Mouse (Mus musculus) G1E (cell line): ENCODE measurements around the gene Srarp. TPM values are rescaled to one million over a fixed set of nuclear protein-coding genes. Genes with fewer than 3 reads are reported as not detected.

Experiments used
- ATAC-seq: 2 replicates; pipeline ENCODE4 v1.8.0; 2016; ENCODE audit warnings: mild to moderate bottlenecking; ENCODE audit not compliant: insufficient number of reproducible peaks, poor library complexity, low FRiP score, severe bottlenecking; ENCODE audit errors: extremely low read depth
- DNase-seq: peaks from one replicate; pipeline ENCODE4 v3.0.0; 2012; ENCODE audit warnings: low spot score
- H3K27me3 ChIP-seq: 2 replicates; pipeline ENCODE4 v1.6.1; 2012; ENCODE audit warnings: mild to moderate bottlenecking, low read length, inconsistent platforms; ENCODE audit not compliant: insufficient read depth
- H3K36me3 ChIP-seq: replicated peaks from 2 replicates; pipeline ENCODE3; 2012; ENCODE audit warnings: mild to moderate bottlenecking, inconsistent platforms
- H3K4me1 ChIP-seq: 2 replicates; pipeline ENCODE4 v1.6.1; 2012; ENCODE audit warnings: low read depth, low read length, inconsistent platforms, mixed read lengths; ENCODE audit not compliant: insufficient read depth
- H3K4me3 ChIP-seq: 2 replicates; pipeline ENCODE4 v1.5.1; 2012; ENCODE audit warnings: low read depth, mild to moderate bottlenecking, inconsistent platforms, low read length, moderate library complexity, mixed read lengths
- H3K9me3 ChIP-seq: replicated peaks from 2 replicates; pipeline ENCODE4 v1.6.1; 2012; ENCODE audit warnings: inconsistent platforms
- CTCF ChIP-seq: IDR thresholded peaks from 2 replicates; pipeline ENCODE4 v1.5.1; 2012; ENCODE audit warnings: low read depth, low read length, inconsistent platforms, mixed read lengths
- GATA1 ChIP-seq: IDR thresholded peaks from 2 replicates; pipeline ENCODE4 v1.6.1; 2012; ENCODE audit warnings: borderline replicate concordance, low read length, inconsistent platforms, mixed read lengths
- GATA2 ChIP-seq: IDR thresholded peaks from 2 replicates; pipeline ENCODE4 v1.6.1; 2012; ENCODE audit warnings: low read depth, low read length, inconsistent platforms, borderline replicate concordance
- POLR2AphosphoS5 ChIP-seq: IDR thresholded peaks from 2 replicates; pipeline ENCODE4 v1.6.1; 2012; ENCODE audit warnings: low read depth, low read length, inconsistent platforms; ENCODE audit not compliant: insufficient replicate concordance
- TAL1 ChIP-seq: conservative IDR thresholded peaks from 2 replicates; pipeline ENCODE4 v1.6.1; 2012; ENCODE audit warnings: low read depth, low read length, inconsistent platforms, mixed read lengths
- polyA plus RNA-seq: library from polyadenylated mRNA; stranded (reverse); fragments of >175 nt; gene quantifications from 2 replicates; pipeline ENCODE4 v1.2.3, GENCODE M21; 2012
- total RNA-seq, 2 experiments: library from RNA; stranded (forward) in 1 of 2; stranded (reverse) in 1 of 2; fragments of 200-1000 nt in 1 of 2; fragments of >200 nt in 1 of 2; fragmentation: Nextera tagmentation in 1 of 2; gene quantifications; 2 replicates each; pipeline ENCODE4 v1.2.3; 2014 to 2017

Gene Srarp
- total and polyA plus RNA-seq, 3 experiments, result not detected

DNA sequence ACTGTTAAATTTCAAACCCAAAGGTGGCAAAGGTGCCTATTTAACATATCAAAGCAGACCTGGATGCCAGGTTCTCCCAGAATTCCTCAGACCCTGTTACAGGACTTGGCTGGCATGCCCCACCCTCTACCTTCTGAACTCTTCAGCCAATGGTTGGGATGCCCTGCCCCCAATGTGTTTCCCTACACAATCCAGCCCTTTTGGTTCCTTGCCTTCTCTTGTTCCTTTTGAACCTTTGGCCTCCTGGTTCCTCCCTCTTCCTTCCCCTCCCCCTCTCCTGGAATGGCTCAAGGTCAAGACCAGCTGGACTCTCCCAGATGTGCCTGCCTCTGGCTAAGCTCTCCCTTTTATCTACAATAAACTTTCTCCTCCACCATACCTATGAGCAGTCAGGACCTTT is 5.0 kb upstream of the Srarp start:
- Histone ChIP-seq H3K4me1 (peaks cover 23% of the 10 kb centered on the region), H3K9me3 (no peaks in the 10 kb centered on the region), H3K36me3 (no peaks in the 10 kb centered on the region), H3K27me3 (0 out of 2 replicates have a peak, but pooled peaks cover 2% of the 10 kb centered on the region), H3K4me3 (no peak overlapping the region)
- TF ChIP-seq GATA1, result no peak
- TF ChIP-seq GATA2, result no peak
- no peak for TF ChIP-seq CTCF
- TF ChIP-seq TAL1, result no peak
- no peak for TF ChIP-seq POLR2AphosphoS5
- ATAC-seq, result no peak
- no peak for DNase-seq

GRCm38 (mm10) chr4:141439083-141439803 is 3.3 kb upstream of the Srarp start:
- no peak for ATAC-seq
- no peak for TF ChIP-seq GATA2
- no peak for TF ChIP-seq GATA1
- no peak for TF ChIP-seq POLR2AphosphoS5
- no peak for TF ChIP-seq CTCF
- no peak for TF ChIP-seq TAL1

DNA sequence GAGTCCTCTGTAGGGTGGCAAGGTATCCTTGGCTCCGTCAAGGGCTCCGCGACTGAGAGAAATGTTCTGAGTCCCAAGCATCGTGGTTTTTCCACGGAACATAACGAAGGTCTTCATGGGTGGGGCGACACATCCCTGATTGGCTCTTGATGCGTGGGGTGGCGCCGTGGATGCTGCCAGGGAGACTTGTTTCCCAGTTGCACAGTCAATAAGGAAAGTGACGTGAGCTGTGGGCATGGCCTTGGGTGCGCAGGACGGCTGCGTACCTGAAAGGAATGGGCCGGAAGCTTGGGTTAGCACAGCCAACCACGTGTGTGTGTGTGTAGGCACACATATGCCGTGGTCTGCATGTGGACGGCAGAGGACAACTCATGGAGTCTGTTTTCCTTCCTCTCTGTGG is 2.7 kb downstream of the Srarp start:
- TF ChIP-seq TAL1, result no peak
- TF ChIP-seq POLR2AphosphoS5, result no peak
- no peak for TF ChIP-seq GATA1
- TF ChIP-seq GATA2, result no peak
- TF ChIP-seq CTCF, result no peak
- DNase-seq (no peak), ATAC-seq (no peak)
- no peaks in the 10 kb centered on the region for H3K36me3 ChIP-seq
- no peak overlapping the region for H3K4me3 ChIP-seq
- no peaks in the 10 kb centered on the region for H3K9me3 ChIP-seq
- H3K4me1 ChIP-seq, result no peaks in the 10 kb centered on the region
- H3K27me3 ChIP-seq, result peaks cover 7% of the 10 kb centered on the region; the same call in 1 of the 2 replicates

More at GRCm38 (mm10) chr4:141439083-141439803, 3.3 kb upstream of the Srarp start:
- Histone ChIP-seq H3K4me3 (no peak overlapping the region), H3K27me3 (0 out of 2 replicates have a peak, but pooled peaks cover 2% of the 10 kb centered on the region), H3K4me1 (peaks cover 13% of the 10 kb centered on the region), H3K36me3 (no peaks in the 10 kb centered on the region), H3K9me3 (no peaks in the 10 kb centered on the region)
- no peak for DNase-seq

- Histone ChIP-seq H3K4me1 (no peaks in the 10 kb centered on the region), H3K36me3 (no peaks in the 10 kb centered on the region), H3K4me3 (no peak overlapping the region), H3K27me3 (peaks cover 7% of the 10 kb centered on the region; the same call in 1 of the 2 replicates), H3K9me3 (no peaks in the 10 kb centered on the region)
- DNase-seq (no peak), ATAC-seq (no peak)
- TF ChIP-seq TAL1 (no peak), GATA2 (no peak), GATA1 (no peak), CTCF (no peak), POLR2AphosphoS5 (no peak)
Observed at GRCm38 (mm10) chr4:141432666-141433065, 3.2 kb downstream of the Srarp start.

DNA sequence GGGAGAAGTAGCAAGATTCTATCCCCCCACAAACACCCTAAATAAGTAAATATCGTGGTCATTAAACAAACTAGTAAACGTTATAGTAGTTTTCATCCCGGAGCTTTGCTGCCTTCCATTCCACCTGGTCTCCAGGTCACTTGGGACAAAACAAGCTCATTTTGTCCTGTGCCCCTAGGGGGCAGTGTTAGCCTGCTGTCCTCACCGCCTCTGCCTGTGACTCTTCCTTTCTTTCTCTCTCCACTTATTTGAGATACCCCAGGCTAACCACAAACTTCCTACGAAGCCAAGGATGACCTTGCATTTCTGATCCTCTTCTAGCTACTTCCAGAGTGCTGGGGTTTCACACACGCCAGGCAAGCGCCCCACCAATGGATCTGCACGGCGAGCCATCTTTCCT is 4.9 kb downstream of the Srarp start:
- no peaks in the 10 kb centered on the region for H3K9me3 ChIP-seq
- no peak for DNase-seq
- TF ChIP-seq CTCF, result no peak
- no peak overlapping the region for H3K4me3 ChIP-seq
- no peaks in the 10 kb centered on the region for H3K4me1 ChIP-seq
- no peaks in the 10 kb centered on the region for H3K36me3 ChIP-seq
- no peak for ATAC-seq
- H3K27me3 ChIP-seq, result peaks cover 9% of the 10 kb centered on the region; the same call in 1 of the 2 replicates

- Histone ChIP-seq H3K27me3 (peaks cover 12% of the 10 kb centered on the region; the same call in 1 of the 2 replicates), H3K4me3 (no peak overlapping the region), H3K9me3 (no peaks in the 10 kb centered on the region), H3K36me3 (no peaks in the 10 kb centered on the region), H3K4me1 (no peaks in the 10 kb centered on the region)
- TF ChIP-seq GATA1, result no peak
- TF ChIP-seq CTCF, result 0 out of 2 replicates have a peak, but pooled peaks have one; percentile 23
- TF ChIP-seq POLR2AphosphoS5, result no peak
- no peak for TF ChIP-seq GATA2
- TF ChIP-seq TAL1, result no peak
- ATAC-seq, result no peak
- DNase-seq, result no peak
Observed at GRCm38 (mm10) chr4:141429847-141430246, 6.1 kb downstream of the Srarp start.
